Mouse (Mus musculus) gonadal fat pad, adult 2 months (tissue): ENCODE measurements around the gene Wdr27. TPM values are rescaled to one million over a fixed set of nuclear protein-coding genes. Genes with fewer than 3 reads are reported as not detected.
A peak's percentile ranks its signal among the peaks of the same experiment; 100 is the strongest.
"Not testable (repeated sequence)": the region's sequence is repeated elsewhere in the genome, so short reads cannot be mapped to it uniquely, and the experiment has no call there.

Experiments used
- DNase-seq: peaks from one replicate; pipeline ENCODE4 v3.0.0-alpha.2; 2012; ENCODE audit warnings: low read depth
- polyA plus RNA-seq: library from polyadenylated mRNA; depleted of rRNA; stranded (reverse); fragments of >200 nt; gene quantifications from 2 replicates; pipeline ENCODE4 v1.2.3, GENCODE M21; 2012

Gene Wdr27
- polyA plus RNA-seq, 1 experiment = 13.5 TPM

DNA sequence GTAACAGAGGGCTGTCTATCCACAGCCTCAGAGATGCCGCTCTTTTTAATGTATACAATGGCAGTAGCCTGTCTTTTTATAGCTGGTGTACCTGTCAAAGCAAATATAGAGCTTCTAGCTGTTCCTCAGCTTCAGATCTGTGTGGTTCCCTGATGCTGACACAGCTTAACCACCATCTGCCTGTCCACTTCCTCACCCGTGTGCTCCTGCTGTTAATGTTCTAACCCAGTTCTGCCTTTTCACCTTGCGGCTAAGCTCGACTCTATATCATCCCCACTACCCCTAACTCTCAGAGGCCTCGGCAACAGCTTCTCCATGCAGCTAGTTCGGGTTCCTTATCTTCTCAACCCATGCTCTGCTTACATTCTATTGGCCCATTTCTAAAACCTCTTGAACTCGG is 12.3 kb downstream of the Wdr27 start:
- no peak for DNase-seq

- no peak for DNase-seq
These were observed 14.3 kb downstream of the Wdr27 start for GRCm38 (mm10) chr17:14928631-14929030.

DNA sequence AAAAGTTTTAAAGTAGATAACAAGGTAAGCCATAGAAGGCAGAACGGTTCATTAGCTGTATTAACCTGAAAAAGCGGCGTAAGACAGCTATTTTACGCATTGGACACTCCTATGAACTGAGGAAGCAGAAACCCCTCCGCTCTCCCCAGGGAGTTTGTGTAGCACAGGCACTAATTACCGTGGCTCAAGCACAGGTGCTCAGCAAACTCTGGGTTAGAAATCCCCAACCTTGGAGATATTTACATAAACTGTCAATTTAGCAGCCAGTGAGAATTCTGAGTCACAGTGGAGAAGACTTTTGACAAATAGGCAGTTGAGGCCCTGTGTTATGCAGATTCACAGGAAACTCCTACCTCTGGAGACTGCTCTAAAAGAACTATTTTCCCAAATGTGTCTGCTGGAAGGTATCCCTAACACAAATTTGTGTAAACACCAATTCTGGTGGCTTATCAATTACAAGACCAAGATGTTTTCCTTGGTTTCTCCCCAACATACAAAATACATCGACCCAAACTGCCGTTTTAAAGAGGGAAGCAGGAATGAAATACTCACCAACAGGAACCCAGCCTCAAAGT is 15.2 kb downstream of the Wdr27 start:
- DNase-seq = no peak

- no peak for DNase-seq
These were observed 21.4 kb downstream of the Wdr27 start for GRCm38 (mm10) chr17:14921582-14921981.

- no peak for DNase-seq
These were observed 25.1 kb downstream of the Wdr27 start for GRCm38 (mm10) chr17:14917866-14918265.

DNA sequence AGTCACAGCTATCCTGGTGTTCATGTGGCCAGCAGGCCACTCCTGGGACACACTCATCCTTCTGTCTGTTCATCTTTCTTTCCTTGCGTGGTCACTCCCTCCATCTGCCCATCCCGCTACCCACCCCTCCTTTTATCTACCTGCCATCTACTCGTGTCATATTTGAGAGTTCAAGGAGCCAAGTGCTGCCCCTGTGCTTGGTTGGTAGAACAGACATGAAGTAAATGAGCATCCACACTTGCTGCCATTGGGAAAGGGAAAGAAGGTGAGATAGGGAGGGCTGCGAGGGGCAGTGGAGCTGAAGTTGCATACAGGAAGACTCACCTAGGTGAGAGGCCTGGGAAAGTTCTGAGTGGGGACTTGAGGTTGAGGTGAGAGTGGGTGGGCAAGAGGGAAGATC is 28.6 kb downstream of the Wdr27 start:
- no peak for DNase-seq

DNA sequence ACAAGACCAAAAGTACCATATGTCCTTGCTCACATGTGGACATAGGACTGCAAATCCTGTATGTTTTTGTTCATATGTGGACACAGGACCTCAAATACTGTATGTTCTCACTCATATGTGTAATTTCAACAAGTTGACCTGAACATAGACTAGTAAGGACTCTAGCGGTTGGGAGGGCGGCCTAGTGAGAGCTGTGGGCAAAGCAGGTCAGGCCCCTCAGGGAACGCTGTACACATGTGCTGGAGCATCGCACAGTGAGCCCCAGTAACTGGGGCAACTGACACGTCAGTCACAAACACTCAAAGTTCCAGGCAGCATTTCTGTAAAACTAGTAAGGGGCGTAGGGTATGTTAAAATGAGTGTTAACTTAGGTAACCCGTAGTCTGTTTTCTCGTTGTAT is 30.0 kb downstream of the Wdr27 start:
- no peak for DNase-seq

DNA sequence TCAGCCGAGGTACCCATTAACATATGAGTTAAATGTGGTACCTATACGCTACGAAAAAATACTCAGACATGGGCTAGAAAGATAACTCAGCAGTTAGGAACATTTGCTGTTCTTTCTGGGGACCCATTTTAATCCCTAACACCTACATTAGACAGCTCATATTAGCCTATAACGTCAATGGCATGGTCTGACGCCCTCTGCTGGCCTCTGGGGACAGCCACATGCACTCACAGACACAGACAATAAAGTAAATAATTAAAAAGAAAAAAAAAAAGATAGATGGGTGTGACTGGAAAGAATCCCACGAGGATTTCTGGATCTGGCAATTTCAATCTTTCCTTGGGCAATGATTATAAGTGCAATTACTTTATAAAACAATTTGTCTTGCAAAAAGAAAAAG is 30.5 kb downstream of the Wdr27 start:
- no peak for DNase-seq

- DNase-seq = no peak
These were observed 32.2 kb downstream of the Wdr27 start for GRCm38 (mm10) chr17:14910771-14911170.

DNA sequence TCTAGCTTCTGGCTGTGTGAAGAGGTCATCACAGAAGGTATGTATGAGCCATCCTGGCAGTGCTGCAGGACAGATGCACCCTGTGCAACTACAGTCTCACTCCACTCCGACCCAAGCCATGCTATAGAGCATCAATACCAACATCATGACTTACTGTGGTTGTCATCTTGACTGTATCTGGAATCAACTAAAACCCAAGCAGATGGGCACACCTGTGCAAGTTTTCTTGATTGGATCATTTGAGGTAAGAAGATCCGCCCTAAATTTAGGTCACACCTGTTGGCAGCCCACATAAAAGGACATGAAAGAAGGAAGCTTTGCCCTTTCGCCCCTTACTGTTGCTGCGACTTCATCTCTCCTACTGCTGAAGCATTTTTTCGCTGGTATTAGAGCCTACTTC is 33.6 kb downstream of the Wdr27 start:
- no peak for DNase-seq

- no peak for DNase-seq
These were observed 35.8 kb downstream of the Wdr27 start for GRCm38 (mm10) chr17:14907136-14907535.

DNA sequence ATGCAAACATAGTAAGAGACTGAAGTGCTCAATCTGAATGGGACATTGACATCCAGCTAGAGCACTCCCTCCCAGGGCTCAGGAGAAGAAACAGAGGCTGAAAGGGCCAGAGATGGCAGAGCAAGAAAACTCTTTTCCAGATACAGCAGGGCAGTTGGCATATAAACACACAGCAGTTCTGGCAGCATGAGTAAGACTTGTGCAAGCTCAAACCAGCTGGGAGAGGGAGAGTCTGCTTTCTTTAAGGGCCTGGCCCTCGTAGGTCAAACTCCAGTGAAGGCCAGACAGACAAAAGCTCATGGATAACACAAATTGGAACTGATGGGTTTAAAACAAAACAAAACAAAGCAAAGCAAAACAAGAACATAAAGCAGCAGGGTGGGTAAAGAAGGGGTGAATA is 36.3 kb downstream of the Wdr27 start:
- DNase-seq = no peak

DNA sequence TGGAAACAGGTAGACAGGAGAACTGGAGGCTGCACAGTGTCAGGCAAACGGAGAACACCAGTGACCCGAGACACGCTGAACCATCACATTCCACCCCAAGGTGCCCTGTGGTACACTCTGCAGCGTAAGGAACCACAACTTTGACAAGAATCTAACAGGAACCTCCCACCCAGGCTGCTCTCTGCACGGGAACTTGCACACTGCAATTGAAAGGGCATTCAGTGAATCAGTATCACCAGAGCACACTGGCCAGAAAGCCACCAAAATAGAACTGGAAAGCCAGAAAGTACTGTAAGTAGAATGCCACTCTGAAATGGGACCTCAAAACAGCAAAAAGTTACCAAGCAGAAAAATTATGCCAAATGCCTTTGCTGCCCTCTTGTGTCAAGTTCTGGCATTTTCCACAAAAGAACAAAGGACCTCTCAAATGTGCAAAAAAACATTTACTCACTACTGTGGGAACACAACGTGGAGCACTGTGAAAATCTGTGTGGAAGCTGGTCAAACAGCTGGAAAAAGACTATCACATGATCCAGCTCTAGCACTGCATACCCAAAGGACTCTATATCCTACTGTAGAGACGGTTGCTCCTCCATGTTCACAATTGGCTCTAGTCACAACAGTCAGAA is 38.2 kb downstream of the Wdr27 start:
- DNase-seq = peak; percentile 22

DNA sequence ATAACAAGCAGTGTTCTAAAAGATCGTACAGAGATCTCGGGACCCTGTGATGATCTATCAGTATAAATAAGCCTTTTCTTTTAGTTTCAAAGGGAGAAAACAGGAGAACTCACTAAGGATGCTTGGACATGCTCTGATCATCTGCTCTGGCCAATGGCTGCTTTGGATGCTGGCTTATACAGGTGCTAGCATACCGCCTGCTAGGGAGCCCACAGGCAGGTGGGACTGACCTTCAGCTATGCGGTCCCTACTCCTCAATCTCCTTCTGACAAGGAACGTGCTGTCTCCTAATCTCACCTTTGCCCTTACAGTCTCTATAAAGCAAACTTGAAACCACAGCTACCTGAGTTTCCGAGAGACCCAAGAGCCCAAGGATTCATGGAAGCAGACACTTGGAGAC is 38.8 kb downstream of the Wdr27 start:
- DNase-seq = no peak

DNA sequence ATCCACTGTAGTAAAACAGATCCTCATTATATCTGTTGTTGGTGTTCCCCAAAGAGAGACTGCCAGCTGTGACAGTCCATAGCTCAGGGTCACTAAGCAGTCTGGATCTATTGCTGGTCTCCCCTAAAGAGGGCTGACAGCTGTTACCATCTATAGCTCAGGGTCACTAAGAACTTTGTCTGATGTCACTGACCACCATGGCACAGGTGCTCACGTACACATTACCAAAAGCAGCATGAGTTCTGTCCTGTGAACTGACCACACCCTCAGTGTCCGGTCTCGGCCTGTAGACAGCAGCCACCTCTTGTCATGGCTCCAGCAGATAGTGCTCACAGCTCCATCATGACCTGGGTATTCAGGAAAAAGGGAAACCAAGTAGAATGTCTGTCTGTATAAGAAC is 39.7 kb downstream of the Wdr27 start:
- no peak for DNase-seq

DNA sequence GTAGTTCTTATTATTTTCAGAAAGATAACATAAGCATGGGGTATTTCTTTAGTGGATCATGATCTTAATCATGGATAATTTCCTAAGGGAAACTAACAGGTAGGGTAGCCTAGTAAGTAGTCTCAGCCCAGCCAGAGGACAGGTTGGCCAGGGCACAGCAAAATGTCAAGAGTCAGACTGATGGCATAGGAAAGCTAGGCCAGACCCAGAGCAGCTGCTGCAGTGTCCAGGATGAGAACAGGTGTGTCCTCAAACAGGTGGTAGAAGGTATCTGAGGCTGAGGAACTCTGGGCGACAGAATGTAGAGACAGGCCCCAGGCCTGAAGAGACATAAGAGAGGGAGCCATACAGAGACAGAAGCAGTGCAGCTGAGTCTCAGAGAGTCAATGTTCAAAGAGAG is 44.0 kb downstream of the Wdr27 start:
- no peak for DNase-seq

- not testable (repeated sequence) for DNase-seq
These were observed 47.9 kb downstream of the Wdr27 start for GRCm38 (mm10) chr17:14895058-14895457.

DNA sequence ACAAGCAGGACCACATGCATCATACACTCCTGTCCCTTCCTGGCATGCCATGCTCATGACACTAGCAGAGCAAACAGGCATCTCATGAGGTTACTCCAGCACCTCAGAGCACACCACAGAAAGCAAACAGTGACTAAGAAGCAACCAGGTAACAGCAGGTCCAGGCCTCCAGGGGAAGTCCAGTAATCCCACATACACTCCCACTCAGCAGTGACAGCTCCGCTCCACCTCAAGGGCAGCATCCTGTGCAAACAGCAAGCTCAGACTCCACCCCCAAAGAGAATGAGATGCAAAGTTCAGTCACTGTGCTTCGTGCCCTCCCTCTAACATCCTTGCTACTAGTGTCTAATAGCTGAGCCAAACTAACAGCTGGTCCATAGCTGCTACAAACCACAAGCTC is 56.0 kb downstream of the Wdr27 start:
- no peak for DNase-seq

DNA sequence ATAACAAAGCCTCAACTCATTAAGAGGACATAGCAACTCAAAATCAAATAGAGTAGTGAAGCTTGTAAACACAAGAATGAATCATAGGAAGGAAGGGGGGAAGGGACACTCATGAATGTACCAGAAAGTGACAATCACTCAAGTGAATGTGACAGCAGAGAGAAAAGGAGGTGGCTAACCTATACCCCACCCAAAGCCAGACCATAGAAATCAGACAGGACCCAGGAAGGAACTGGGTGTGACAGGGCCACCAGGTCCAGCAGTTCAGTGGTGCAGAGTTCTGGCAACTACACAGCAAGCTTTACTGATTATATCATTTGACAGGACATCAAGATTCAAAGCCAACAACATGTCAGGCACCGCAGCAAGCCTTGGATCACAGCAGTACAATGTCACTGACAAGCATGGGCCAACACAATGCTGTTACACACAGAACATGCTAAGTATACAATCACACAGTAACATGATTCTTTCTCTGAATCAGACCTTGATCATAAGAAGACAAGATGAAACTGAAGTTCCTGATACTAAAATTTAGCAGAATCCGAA is 68.2 kb downstream of the Wdr27 start:
- DNase-seq = no peak

GRCm38 (mm10) chr17:14860220-14860619 is 82.7 kb downstream of the Wdr27 start:
- no peak for DNase-seq

DNA sequence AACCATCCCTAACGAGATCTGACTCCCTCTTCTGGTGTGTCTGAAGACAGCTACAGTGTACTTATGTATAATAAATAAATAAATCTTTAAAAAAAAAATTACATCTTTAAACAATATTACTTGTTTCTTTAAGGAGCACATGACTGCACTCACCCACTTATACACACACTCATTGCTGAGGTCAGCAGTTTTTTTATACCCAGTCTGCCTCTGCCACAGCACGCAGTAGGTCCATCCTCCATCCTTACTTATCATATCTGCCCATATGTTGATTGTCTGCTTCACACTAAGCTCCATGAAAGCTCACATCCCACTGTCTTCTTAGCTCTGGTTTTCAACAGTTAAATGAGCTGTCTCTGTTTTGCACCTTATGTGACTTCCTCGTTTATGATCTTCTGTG is 95.2 kb downstream of the Wdr27 start:
- no peak for DNase-seq

- no peak for DNase-seq
These were observed 96.1 kb downstream of the Wdr27 start for GRCm38 (mm10) chr17:14846880-14847279.

- DNase-seq = no peak
These were observed 116.2 kb downstream of the Wdr27 start for GRCm38 (mm10) chr17:14826715-14827295.
